Mouse (Mus musculus) cortical plate, adult 2 months (tissue): Measurements from ENCODE around the gene 2310007B03Rik.

Source experiments
- CTCF ChIP-seq: fragments of 200-500 bp; IDR thresholded peaks from 2 replicates; pipeline ENCODE4 v1.5.1; 2011; ENCODE audit warnings: mild to moderate bottlenecking, control low read depth, low read length; ENCODE audit not compliant: insufficient read depth; ENCODE audit errors: extremely low read depth
- POLR2A ChIP-seq: fragments of 200-500 bp; IDR thresholded peaks from 2 replicates; pipeline ENCODE4 v1.6.1; 2011; ENCODE audit warnings: mild to moderate bottlenecking, low read length, control low read depth; ENCODE audit not compliant: insufficient read depth; ENCODE audit errors: extremely low read depth

- no peak for TF ChIP-seq POLR2A
- no peak for TF ChIP-seq CTCF
These were observed 30.1 kb upstream of the 2310007B03Rik start for GRCm38 (mm10) chr1:93190726-93191305.
